Mouse (Mus musculus) liver, adult 2 months (tissue): Measurements from ENCODE around the gene Gpc2.

ENCODE experiments used
- CTCF ChIP-seq: fragments of 200-500 bp; IDR thresholded peaks from 2 replicates; pipeline ENCODE4 v1.5.1; 2011; ENCODE audit warnings: low read depth, low read length, control low read depth
- POLR2A ChIP-seq: fragments of 200-500 bp; IDR thresholded peaks from 2 replicates; pipeline ENCODE4 v1.6.1; 2011; ENCODE audit warnings: low read length, control low read depth; ENCODE audit not compliant: insufficient read depth; ENCODE audit errors: extremely low read depth

GRCm38 (mm10) chr5:138280425-138280768, 592 bp upstream of the Gpc2 start:
- no peak for TF ChIP-seq CTCF
- no peak for TF ChIP-seq POLR2A
